Mouse (Mus musculus): ENCODE data around the gene Krt8. TPM values are rescaled to one million over a fixed set of nuclear protein-coding genes. Genes with fewer than 3 reads are reported as not detected.

Gene Krt8
- polyA plus RNA-seq, 1 experiment from 2014 or later = 27.2 TPM

DNA sequence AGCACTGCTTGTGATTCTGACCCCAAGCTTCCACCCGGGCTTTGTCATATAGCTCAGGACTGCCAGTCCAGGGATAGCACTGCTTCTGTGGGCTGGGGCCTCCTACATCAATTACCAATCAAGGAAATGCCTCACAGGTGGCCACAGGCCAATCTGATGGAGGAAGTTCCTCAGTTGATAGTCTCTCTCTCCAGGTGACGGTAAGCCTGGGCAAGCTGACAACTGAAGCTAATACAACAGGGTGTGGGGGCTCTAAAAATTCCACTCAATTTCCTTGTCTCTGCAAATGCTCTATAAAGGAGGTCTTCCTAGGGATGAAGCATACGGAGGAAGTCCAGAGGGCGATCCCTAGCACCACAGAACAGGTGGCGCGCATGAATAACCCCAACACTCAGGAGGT lies 13.3 kb downstream of the Krt8 start:
- no peak overlapping the region for H3K4me2 ChIP-seq
- 80% methylated on average over 6 of the region's 6 CpGs for WGBS
- peaks cover 4% of the 10 kb centered on the region; the same call in 1 of the 2 replicates for H3K36me3 ChIP-seq
- no peak overlapping the region for H3K9ac ChIP-seq
- no peak overlapping the region for H3K27ac ChIP-seq (ENCODE audit: poor library complexity, severe bottlenecking)
- H3K9me3 ChIP-seq (replicated peaks) = peaks cover 7% of the 10 kb centered on the region
- no peak for ATAC-seq (ENCODE audit: insufficient number of reproducible peaks, low FRiP score)
- no peaks in the 10 kb centered on the region; the same call in 1 of the 2 replicates for H3K4me1 ChIP-seq (replicated peaks)
- H3K27me3 ChIP-seq (replicated peaks) = no peaks in the 10 kb centered on the region; the same call in 1 of the 2 replicates
- H3K4me3 ChIP-seq = no peak overlapping the region

DNA sequence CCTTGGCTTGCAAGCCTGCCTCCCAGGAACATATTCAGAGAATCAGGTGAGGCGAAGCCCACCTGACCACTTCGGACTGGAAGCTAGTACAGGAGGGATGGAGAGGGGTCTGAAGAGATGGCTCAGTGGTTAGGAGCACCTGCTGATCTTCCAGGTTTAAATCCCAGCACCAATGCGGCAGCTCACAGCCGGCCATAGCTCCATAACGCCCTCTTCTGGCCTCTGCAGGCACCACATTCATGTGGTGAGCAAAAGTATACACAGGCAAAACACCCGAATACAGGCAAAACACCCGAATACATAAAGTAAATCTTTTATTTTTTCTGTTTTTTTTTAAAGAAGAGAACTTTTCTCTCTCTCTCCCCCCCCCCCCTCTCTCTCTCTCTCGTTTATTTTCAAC lies 15.6 kb downstream of the Krt8 start:
- Histone ChIP-seq H3K4me1 (replicated peaks) (peaks cover 3% of the 10 kb centered on the region; the same call in 1 of the 2 replicates), H3K27ac (ENCODE audit: poor library complexity, severe bottlenecking) (no peak overlapping the region), H3K4me2 (no peak overlapping the region), H3K36me3 (no peaks in the 10 kb centered on the region), H3K9me3 (replicated peaks) (no peaks in the 10 kb centered on the region), H3K4me3 (no peak overlapping the region), H3K9ac (peak overlapping the region; percentile 5; the same call in 1 of the 2 replicates), H3K27me3 (replicated peaks) (no peaks in the 10 kb centered on the region; the same call in 1 of the 2 replicates)
- WGBS = 62% methylated on average over 8 of the region's 8 CpGs
- ATAC-seq (ENCODE audit: insufficient number of reproducible peaks, low FRiP score) = no peak

DNA sequence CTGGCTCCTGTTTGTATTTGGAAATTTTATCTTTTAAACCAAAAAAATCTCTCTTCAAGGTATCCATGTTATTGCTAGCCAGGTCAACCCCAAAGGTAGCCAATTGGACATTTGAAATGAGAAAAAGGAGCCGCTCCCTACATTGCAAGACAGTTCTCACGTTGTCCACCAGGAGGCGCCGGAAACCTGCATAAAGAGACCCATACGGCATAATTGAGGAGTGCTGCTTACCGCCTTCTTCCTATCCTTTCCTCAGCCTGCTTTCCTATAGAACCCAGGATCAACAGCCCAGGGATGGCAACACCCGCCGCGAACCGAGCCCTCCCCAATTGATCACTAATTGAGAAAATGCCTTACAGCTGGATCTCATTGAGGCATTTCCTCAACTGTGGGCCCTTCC lies 16.2 kb downstream of the Krt8 start:
- Histone ChIP-seq H3K4me2 (no peak overlapping the region), H3K9me3 (replicated peaks) (no peaks in the 10 kb centered on the region), H3K27ac (ENCODE audit: poor library complexity, severe bottlenecking) (no peak overlapping the region), H3K4me1 (replicated peaks) (peaks cover 3% of the 10 kb centered on the region; the same call in 1 of the 2 replicates), H3K4me3 (no peak overlapping the region), H3K9ac (peak overlapping the region; percentile 5; the same call in 1 of the 2 replicates), H3K36me3 (no peaks in the 10 kb centered on the region), H3K27me3 (replicated peaks) (no peaks in the 10 kb centered on the region; the same call in 1 of the 2 replicates)
- under 1% methylated on average over 10 of the region's 10 CpGs for WGBS
- no peak for ATAC-seq (ENCODE audit: insufficient number of reproducible peaks, low FRiP score)

DNA sequence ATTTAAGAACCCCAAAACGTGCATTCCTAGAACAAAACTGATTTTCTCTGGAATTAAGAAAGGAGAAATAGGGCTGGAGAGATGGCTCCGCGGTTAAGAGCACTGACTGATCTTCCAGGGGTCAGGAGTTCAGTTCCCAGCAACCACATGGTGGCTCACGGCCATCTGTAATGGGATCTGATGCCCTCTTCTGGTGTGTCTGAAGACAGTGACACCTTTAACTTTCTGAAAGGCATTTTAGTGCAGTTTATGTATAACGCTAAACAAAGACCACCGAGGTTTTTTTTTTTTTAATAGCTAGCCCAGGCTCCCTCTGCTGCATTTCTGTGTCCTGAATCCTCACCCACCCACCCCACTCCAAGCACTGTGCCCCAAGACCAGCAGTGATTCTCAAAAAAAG lies 19.5 kb downstream of the Krt8 start:
- H3K4me1 ChIP-seq (replicated peaks) = peaks cover 3% of the 10 kb centered on the region; the same call in 1 of the 2 replicates
- ATAC-seq (ENCODE audit: insufficient number of reproducible peaks, low FRiP score) = no peak
- H3K9ac ChIP-seq = 0 out of 2 replicates have a peak overlapping the region, but pooled peaks have one; percentile 13
- no peaks in the 10 kb centered on the region for H3K27me3 ChIP-seq (replicated peaks)
- peak overlapping the region; percentile 65 for H3K4me2 ChIP-seq
- no peak overlapping the region for H3K4me3 ChIP-seq
- no peaks in the 10 kb centered on the region for H3K36me3 ChIP-seq
- no peak overlapping the region for H3K27ac ChIP-seq (ENCODE audit: poor library complexity, severe bottlenecking)
- 19% methylated on average over 6 of the region's 6 CpGs for WGBS
- H3K9me3 ChIP-seq (replicated peaks) = no peaks in the 10 kb centered on the region

DNA sequence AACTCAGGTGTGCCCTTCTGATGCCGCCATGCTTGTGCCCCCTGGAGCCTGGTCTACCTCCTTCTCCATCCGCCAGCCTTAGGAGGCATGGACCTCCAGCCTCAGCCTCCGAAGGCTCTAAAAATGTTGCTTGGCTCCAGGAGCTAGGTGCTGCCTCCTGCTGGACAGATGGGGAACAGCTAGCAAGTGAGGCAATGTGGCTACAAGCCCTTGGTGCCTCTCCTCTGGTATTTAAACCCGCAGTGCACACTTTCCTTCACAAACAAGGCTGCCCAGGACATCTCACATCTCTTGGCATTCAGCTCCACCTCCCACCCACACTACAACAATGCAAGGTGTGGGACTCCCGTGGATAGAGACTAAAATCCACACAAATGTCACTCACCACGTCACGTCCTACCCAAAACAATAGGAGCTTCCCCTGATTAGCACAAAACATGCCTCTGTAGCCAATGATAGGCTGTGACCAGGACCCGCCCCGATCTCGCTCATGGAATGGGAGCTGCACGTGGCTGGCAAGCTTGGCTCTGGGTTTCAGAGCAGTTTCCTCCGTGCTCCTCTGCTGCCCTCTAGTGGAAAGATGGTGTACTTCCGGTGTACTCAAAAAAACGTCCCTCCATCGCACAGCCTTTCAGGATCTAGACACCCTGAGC lies 20.2 kb downstream of the Krt8 start:
- H3K27ac ChIP-seq (ENCODE audit: poor library complexity, severe bottlenecking) = peak overlapping the region; percentile 63
- WGBS = 2% methylated on average over 15 of the region's 15 CpGs
- peak overlapping the region; percentile 65 for H3K4me2 ChIP-seq
- no peaks in the 10 kb centered on the region for H3K27me3 ChIP-seq (replicated peaks)
- H3K4me1 ChIP-seq (replicated peaks) = peaks cover 3% of the 10 kb centered on the region; the same call in 1 of the 2 replicates
- H3K36me3 ChIP-seq = no peaks in the 10 kb centered on the region
- H3K4me3 ChIP-seq = peak overlapping the region; percentile 26
- no peaks in the 10 kb centered on the region for H3K9me3 ChIP-seq (replicated peaks)
- ATAC-seq (ENCODE audit: insufficient number of reproducible peaks, low FRiP score) = peak; percentile 84
- peak overlapping the region; percentile 49 for H3K9ac ChIP-seq

DNA sequence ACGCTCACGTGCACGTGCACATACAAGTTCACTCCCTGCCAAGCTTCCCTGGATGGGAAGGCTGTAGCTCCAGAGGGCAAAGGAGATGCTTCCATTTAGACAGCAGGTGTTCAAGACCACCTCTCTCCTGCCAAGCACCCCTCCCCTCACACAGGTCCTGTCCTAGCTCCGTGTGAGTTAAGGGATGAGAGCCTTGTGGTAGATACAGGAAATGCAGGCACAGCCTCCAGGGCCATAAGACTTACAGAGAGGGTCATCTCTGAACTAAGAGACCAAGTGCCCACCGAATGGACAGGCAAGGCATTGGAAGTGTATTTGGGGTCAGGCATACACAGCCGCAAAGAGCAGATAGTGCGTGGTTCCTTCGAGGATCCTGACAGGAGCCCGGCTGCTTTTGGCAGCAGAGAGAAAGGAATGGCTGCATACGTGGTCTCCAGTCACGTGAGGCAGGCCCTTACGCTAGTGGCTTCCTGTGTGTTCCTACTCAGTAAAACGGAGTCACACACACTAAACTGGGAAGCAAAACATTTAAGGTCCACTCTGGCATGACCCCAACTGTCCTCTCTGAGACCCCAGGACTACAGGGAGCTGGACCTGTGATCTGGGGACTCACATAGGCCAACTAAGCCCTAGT lies 20.9 kb downstream of the Krt8 start:
- Histone ChIP-seq H3K4me3 (no peak overlapping the region), H3K4me2 (peak overlapping the region; percentile 65; the same call in 1 of the 2 replicates), H3K9me3 (replicated peaks) (no peaks in the 10 kb centered on the region), H3K9ac (no peak overlapping the region; the same call in 1 of the 2 replicates), H3K4me1 (replicated peaks) (peaks cover 3% of the 10 kb centered on the region; the same call in 1 of the 2 replicates), H3K36me3 (no peaks in the 10 kb centered on the region), H3K27me3 (replicated peaks) (no peaks in the 10 kb centered on the region), H3K27ac (ENCODE audit: poor library complexity, severe bottlenecking) (no peak overlapping the region)
- WGBS = 76% methylated on average over 13 of the region's 13 CpGs
- ATAC-seq (ENCODE audit: insufficient number of reproducible peaks, low FRiP score) = no peak

DNA sequence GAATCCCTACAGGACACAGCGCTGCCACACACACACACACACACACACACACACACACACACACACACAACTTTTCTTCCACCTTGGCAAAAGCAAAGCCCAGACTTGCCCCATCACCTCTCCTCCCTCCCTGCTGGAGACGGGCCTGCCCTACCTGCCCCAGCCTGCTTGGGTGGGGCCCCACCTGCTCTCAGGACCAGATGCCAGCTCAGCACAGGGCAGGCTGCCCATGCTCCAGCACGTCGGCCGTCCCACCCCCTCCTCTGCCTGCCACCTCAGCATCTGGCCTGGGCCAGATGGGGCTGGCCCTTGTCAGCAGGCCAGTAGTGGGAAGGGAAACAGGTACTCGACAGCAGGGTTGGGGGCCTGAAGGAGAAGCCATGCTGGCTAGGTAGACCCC lies 23.4 kb downstream of the Krt8 start:
- Histone ChIP-seq H3K9me3 (replicated peaks) (no peaks in the 10 kb centered on the region), H3K9ac (no peak overlapping the region), H3K27ac (ENCODE audit: poor library complexity, severe bottlenecking) (no peak overlapping the region), H3K4me3 (no peak overlapping the region), H3K4me2 (no peak overlapping the region), H3K4me1 (replicated peaks) (peaks cover 27% of the 10 kb centered on the region), H3K27me3 (replicated peaks) (peaks cover 1% of the 10 kb centered on the region; the same call in 1 of the 2 replicates), H3K36me3 (no peaks in the 10 kb centered on the region)
- ATAC-seq (ENCODE audit: insufficient number of reproducible peaks, low FRiP score) = no peak
- 61% methylated on average over 6 of the region's 6 CpGs for WGBS

DNA sequence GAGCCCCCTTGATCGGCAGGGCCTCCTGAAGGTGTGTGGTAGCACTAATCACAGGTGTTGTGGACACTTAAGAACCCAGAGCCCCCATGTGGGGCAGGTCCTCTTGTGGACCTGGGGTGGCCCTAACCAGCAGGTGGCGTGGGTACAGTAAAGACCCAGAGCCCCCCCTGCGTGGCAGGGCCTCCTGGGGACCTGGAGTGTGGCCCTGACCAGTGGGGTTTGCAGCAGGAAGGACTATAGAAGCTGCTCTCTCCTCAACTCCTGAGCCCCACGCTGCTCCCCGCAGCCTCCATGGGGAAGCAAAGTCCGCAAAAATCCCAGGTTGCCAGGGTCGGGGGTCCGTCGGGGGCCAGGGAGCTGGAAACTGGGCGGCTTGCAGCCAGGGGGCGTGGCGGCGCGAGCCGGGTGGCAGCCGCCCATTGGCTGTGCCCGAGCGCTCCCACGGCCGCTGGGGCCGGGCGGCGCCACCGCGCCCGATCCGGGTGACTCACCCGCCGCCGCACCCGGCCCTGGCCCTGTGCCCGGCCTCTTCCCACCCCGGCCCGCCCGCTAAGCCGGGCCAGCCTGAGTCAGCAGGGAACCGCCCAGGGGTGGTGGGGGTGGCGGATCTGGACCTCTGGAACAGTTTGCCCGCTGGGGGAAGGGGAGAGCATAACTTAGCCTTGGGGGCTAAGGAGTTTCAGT lies 27.1 kb downstream of the Krt8 start:
- WGBS = 3% methylated on average over 38 of the region's 39 CpGs
- ATAC-seq (ENCODE audit: insufficient number of reproducible peaks, low FRiP score) = peak; percentile 95
- peak overlapping the region; percentile 66 for H3K4me2 ChIP-seq
- H3K9ac ChIP-seq = peak overlapping the region; percentile 53
- peaks cover 30% of the 10 kb centered on the region for H3K4me1 ChIP-seq (replicated peaks)
- no peaks in the 10 kb centered on the region for H3K36me3 ChIP-seq
- H3K9me3 ChIP-seq (replicated peaks) = no peaks in the 10 kb centered on the region
- H3K27ac ChIP-seq (ENCODE audit: poor library complexity, severe bottlenecking) = peak overlapping the region; percentile 52
- H3K27me3 ChIP-seq (replicated peaks) = peaks cover 10% of the 10 kb centered on the region
- H3K4me3 ChIP-seq = peak overlapping the region; percentile 36

DNA sequence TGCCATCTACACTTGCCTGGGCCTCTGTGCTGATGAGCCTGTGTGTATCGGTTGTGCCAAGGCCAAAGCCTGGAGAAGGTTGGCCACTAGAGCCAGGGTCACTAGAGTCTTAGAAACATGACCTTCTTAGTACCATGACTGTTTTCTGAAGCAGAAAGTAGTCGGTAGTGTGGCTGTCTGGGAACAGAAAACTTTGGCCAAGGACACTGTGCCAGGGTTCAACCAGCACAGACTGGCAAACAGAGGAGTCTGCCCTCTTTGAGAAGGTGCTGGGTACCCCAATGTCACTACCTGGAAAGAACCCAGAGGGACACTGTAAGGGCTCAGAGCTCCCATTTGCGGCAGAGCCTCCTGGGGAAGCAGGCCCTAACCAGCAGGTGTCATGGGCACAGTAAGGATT lies 27.6 kb downstream of the Krt8 start:
- Histone ChIP-seq H3K9ac (peak overlapping the region; percentile 53; the same call in 1 of the 2 replicates), H3K27me3 (replicated peaks) (peaks cover 13% of the 10 kb centered on the region), H3K36me3 (no peaks in the 10 kb centered on the region), H3K4me3 (no peak overlapping the region), H3K4me1 (replicated peaks) (peaks cover 30% of the 10 kb centered on the region), H3K4me2 (peak overlapping the region; percentile 66), H3K27ac (ENCODE audit: poor library complexity, severe bottlenecking) (peak overlapping the region; percentile 44), H3K9me3 (replicated peaks) (no peaks in the 10 kb centered on the region)
- WGBS = 57% methylated on average over 3 of the region's 3 CpGs
- ATAC-seq (ENCODE audit: insufficient number of reproducible peaks, low FRiP score) = no peak

DNA sequence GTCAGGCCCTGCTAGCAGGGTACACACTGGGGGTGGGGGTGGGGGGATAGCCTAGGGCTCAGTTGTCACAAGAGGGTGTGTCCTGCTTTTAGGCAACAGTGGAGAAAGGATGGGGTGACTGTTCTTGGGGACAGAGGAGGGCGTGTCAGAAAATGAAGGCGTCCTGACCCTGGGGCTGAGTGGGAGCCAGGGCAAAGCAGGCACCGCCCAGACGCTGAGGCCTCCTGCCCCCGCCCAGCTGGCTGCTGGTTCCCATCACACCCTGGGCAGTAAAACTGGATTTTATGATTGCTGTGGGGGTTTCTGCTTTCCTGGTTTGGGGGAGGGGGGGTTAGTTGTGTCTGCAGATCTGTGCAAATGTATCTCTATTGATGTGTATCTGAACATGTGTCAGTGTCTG lies 28.3 kb downstream of the Krt8 start:
- Histone ChIP-seq H3K4me3 (no peak overlapping the region), H3K4me2 (no peak overlapping the region), H3K36me3 (no peaks in the 10 kb centered on the region), H3K4me1 (replicated peaks) (peaks cover 30% of the 10 kb centered on the region), H3K27ac (ENCODE audit: poor library complexity, severe bottlenecking) (no peak overlapping the region), H3K27me3 (replicated peaks) (peaks cover 19% of the 10 kb centered on the region), H3K9me3 (replicated peaks) (no peaks in the 10 kb centered on the region), H3K9ac (peak overlapping the region; percentile 5; the same call in 1 of the 2 replicates)
- no peak for ATAC-seq (ENCODE audit: insufficient number of reproducible peaks, low FRiP score)
- 65% methylated on average over 5 of the region's 5 CpGs for WGBS

Measured in heart, embryonic 12.5 days (tissue).